9 mouse cellular contexts compared by ENCODE assay signal in the genomic region with DNA sequence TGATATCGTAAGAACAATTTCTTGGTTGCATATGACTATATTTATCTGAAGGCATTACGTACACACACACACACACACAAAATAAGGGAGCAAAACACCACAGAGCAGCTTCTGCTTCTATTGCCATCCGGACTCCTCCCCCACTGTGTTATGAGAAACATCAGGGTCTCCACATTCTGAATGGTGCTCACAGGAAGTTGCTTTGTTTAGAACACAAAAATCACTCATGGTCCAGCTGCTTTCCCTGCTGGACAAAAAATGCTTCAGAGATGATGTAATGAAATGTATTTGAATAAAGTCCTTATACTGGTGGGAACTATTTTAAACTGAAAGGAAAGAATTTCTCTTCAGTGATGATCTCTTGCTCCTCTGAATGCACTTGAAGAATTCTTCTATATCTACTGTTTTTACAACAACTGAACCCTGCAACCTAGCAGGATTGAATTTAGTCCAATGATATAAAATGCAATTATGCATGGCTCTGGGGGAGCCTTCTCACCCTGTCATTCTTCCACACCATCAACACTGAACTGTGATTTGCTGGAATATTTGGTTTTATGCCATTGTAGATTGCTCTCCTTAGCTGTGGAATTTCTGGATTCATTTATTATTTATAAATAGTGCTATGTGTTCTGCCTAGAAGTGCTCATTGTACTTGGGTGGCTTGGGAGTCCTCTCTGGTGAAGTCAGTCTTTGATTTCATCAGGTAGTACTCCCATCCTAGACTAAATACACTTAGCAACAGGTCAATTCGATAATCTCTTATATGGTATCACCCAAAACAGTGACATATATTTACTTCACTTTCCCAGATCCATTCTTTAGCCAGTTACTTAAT.
DNase-seq lines count a peak whose midpoint lies in the region; ATAC-seq and TF ChIP-seq lines count a peak whose summit lies in the region.
"Had no signal": no experiment of that assay in that cellular context is flagged by ENCODE, and none has a peak within 500 bp of the region (broad histone marks: within the 10 kb centered on the region; RNA-seq: fewer than 3 reads in every experiment).

No protein-coding gene starts in this region.

- H3K4me1 ChIP-seq in kidney, postnatal 0 days (replicated peaks; ENCODE audit: insufficient read depth, low read length) = no peaks in the 10 kb centered on the region
- no peaks in the 10 kb centered on the region for H3K4me1 ChIP-seq in embryonic facial prominence, embryonic 15.5 days
- H3K4me1 ChIP-seq in midbrain, embryonic 15.5 days = no peaks in the 10 kb centered on the region
- H3K4me1 ChIP-seq in thymus, adult 2 months (replicated peaks; ENCODE audit: control insufficient read depth, insufficient read depth, low read length) = no peaks in the 10 kb centered on the region

- H3K4me3 ChIP-seq in kidney, postnatal 0 days (replicated peaks; ENCODE audit: low read depth, low read length) = no peak overlapping the region
- no peak overlapping the region for H3K4me3 ChIP-seq in embryonic facial prominence, embryonic 15.5 days (replicated peaks)
- no peak overlapping the region for H3K4me3 ChIP-seq in midbrain, embryonic 15.5 days
- H3K4me3 ChIP-seq in thymus, adult 2 months (ENCODE audit: control insufficient read depth, insufficient read depth, low read length) = no peak overlapping the region

- TF ChIP-seq POLR2A in thymus, adult 2 months (IDR thresholded peaks at IDR 0.05; ENCODE audit: control insufficient read depth, extremely low read depth, insufficient read depth, low read length, poor library complexity) = no peak

- no peak overlapping the region for H3K4me2 ChIP-seq in kidney, postnatal 0 days (ENCODE audit: low read length)
- no peak overlapping the region for H3K4me2 ChIP-seq in embryonic facial prominence, embryonic 15.5 days (replicated peaks)
- no peak overlapping the region for H3K4me2 ChIP-seq in midbrain, embryonic 15.5 days

- no peak overlapping the region for H3K27ac ChIP-seq in kidney, postnatal 0 days
- H3K27ac ChIP-seq in embryonic facial prominence, embryonic 15.5 days (replicated peaks) = no peak overlapping the region
- H3K27ac ChIP-seq in midbrain, embryonic 15.5 days = no peak overlapping the region
- no peak overlapping the region for H3K27ac ChIP-seq in thymus, adult 2 months (ENCODE audit: control insufficient read depth, insufficient read depth, low read length)

- peak; percentile 10; the same call in 1 of the 2 replicates for TF ChIP-seq CTCF in kidney, postnatal 0 days (IDR thresholded peaks at IDR 0.05; ENCODE audit: low read depth)
- no peak for TF ChIP-seq CTCF in thymus, adult 2 months (IDR thresholded peaks at IDR 0.05; ENCODE audit: borderline replicate concordance, control insufficient read depth, extremely low read depth, insufficient read depth, low read length, poor library complexity)

- no peaks in the 10 kb centered on the region for H3K36me3 ChIP-seq in kidney, postnatal 0 days (ENCODE audit: insufficient read depth, low read length)
- no peaks in the 10 kb centered on the region for H3K36me3 ChIP-seq in embryonic facial prominence, embryonic 15.5 days
- no peaks in the 10 kb centered on the region for H3K36me3 ChIP-seq in midbrain, embryonic 15.5 days (replicated peaks)
- H3K36me3 ChIP-seq in thymus, adult 2 months (ENCODE audit: control insufficient read depth, insufficient read depth, low read length) = no peaks in the 10 kb centered on the region

- no peaks in the 10 kb centered on the region for H3K27me3 ChIP-seq in kidney, postnatal 0 days (ENCODE audit: insufficient read depth, low read length)
- H3K27me3 ChIP-seq in embryonic facial prominence, embryonic 15.5 days = no peaks in the 10 kb centered on the region
- no peaks in the 10 kb centered on the region for H3K27me3 ChIP-seq in midbrain, embryonic 15.5 days (replicated peaks)
- no peaks in the 10 kb centered on the region for H3K27me3 ChIP-seq in thymus, adult 2 months (ENCODE audit: control insufficient read depth, insufficient read depth, low read length)

- peak; percentile 84 for DNase-seq in kidney, postnatal 0 days (ENCODE audit: low spot score)
- DNase-seq in kidney, adult 18-20 months = no peak
- peak; percentile 38 for DNase-seq in heart, postnatal 4 days
- DNase-seq in thymus, adult 2 months = no peak
- DNase-seq in cerebellum, adult 8-10 months = no peak
- no peak for DNase-seq in left cerebral cortex, adult 8-10 months (ENCODE audit: low spot score in 2 of 2)
- DNase-seq: right cerebral cortex, postnatal 14 days had no signal

- 66% methylated on average over 4 of the region's 4 CpGs for WGBS in kidney, postnatal 0 days
- 57% methylated on average over 4 of the region's 4 CpGs for WGBS in embryonic facial prominence, embryonic 15.5 days
- WGBS in midbrain, embryonic 15.5 days = 54% methylated on average over 4 of the region's 4 CpGs
- WGBS in thymus, adult 2 months = 89% methylated on average over 4 of the region's 4 CpGs

- ATAC-seq in kidney, postnatal 0 days (replicated peaks; ENCODE audit: low FRiP score, low read depth) = no peak
- ATAC-seq in embryonic facial prominence, embryonic 15.5 days (ENCODE audit: insufficient number of reproducible peaks, low FRiP score, low TSS enrichment, low read depth) = 0 out of 2 replicates have a peak, but pooled peaks have one; percentile 29
- peak; percentile 72; the same call in 1 of the 2 replicates for ATAC-seq in midbrain, embryonic 15.5 days (replicated peaks)

- H3K9ac ChIP-seq in kidney, postnatal 0 days (ENCODE audit: low read depth, low read length) = no peak overlapping the region
- no peak overlapping the region for H3K9ac ChIP-seq in embryonic facial prominence, embryonic 15.5 days
- H3K9ac ChIP-seq in midbrain, embryonic 15.5 days = no peak overlapping the region

- H3K9me3 ChIP-seq in kidney, postnatal 0 days (replicated peaks; ENCODE audit: low read length) = no peaks in the 10 kb centered on the region
- H3K9me3 ChIP-seq in embryonic facial prominence, embryonic 15.5 days (replicated peaks) = no peaks in the 10 kb centered on the region
- no peaks in the 10 kb centered on the region for H3K9me3 ChIP-seq in midbrain, embryonic 15.5 days

Comparison
In these comparisons a context has a peak if more than half of its experiments do, and no peak if none do; other contexts are left out.
1. DNase-seq: peak in kidney, postnatal 0 days (single experiment) and heart, postnatal 4 days (single experiment); none in kidney, adult 18-20 months (single experiment), thymus, adult 2 months (single experiment), cerebellum, adult 8-10 months (single experiment) and left cerebral cortex, adult 8-10 months (0 of 2).